Mouse (Mus musculus) liver, embryonic 15.5 days (tissue): Measurements from ENCODE around the gene Slc24a5. TPM values are rescaled to one million over a fixed set of nuclear protein-coding genes. Genes with fewer than 3 reads are reported as not detected.

Experiments used
- ATAC-seq: fragments of 200-750 bp; cut with Nextera tagmentation; 2 replicates; pipeline ENCODE4 v1.8.0; 2017; ENCODE audit warnings: moderate number of reproducible peaks, mild to moderate bottlenecking, moderate library complexity; ENCODE audit not compliant: insufficient read depth
- H3K27ac ChIP-seq: fragments of 300-500 bp; sonication (generic); replicated peaks from 2 replicates; pipeline ENCODE4 v1.5.1; 2015; ENCODE audit warnings: mild to moderate bottlenecking, inconsistent platforms
- H3K27me3 ChIP-seq: fragments of 300-500 bp; sonication (generic); 2 replicates; pipeline ENCODE4 v1.6.1; 2015; ENCODE audit warnings: mild to moderate bottlenecking, inconsistent platforms
- H3K36me3 ChIP-seq: fragments of 300-500 bp; sonication (generic); replicated peaks from 2 replicates; pipeline ENCODE4 v1.6.1; 2015; ENCODE audit warnings: moderate library complexity, mild to moderate bottlenecking, inconsistent platforms
- H3K4me1 ChIP-seq: fragments of 300-500 bp; sonication (generic); replicated peaks from 2 replicates; pipeline ENCODE4 v1.6.1; 2015; ENCODE audit warnings: inconsistent platforms
- H3K4me2 ChIP-seq: fragments of 300-500 bp; sonication (generic); 2 replicates; pipeline ENCODE4 v1.6.1; 2015; ENCODE audit warnings: moderate library complexity, mild to moderate bottlenecking, inconsistent platforms
- H3K4me3 ChIP-seq: fragments of 300-500 bp; sonication (generic); replicated peaks from 2 replicates; pipeline ENCODE4 v1.5.1; 2015; ENCODE audit warnings: mild to moderate bottlenecking, inconsistent platforms
- H3K9ac ChIP-seq: fragments of 300-500 bp; sonication (generic); 2 replicates; pipeline ENCODE4 v1.6.1; 2015; ENCODE audit warnings: moderate library complexity, mild to moderate bottlenecking, inconsistent platforms
- H3K9me3 ChIP-seq: fragments of 300-500 bp; sonication (generic); replicated peaks from 2 replicates; pipeline ENCODE4 v1.6.1; 2016; ENCODE audit warnings: inconsistent platforms
- WGBS: fragments of 180-500 bp; shearing (Covaris S2); methylation state at CpG from one replicate; pipeline ENCODE4 v1.1.7; 2015; ENCODE audit warnings: mixed read lengths; ENCODE audit not compliant: insufficient replicate concordance; 5-methylcytosine and 5-hydroxymethylcytosine counted together
- polyA plus RNA-seq: library from polyadenylated mRNA; unstranded; fragments of >200 nt; fragmentation: Nextera tagmentation; extraction: Ambion mirVana; gene quantifications from 2 replicates; pipeline ENCODE4 v1.2.1, GENCODE M21; 2015

Slc24a5 gene
- 4.6 and 5.5 TPM in 2 replicates for polyA plus RNA-seq

DNA sequence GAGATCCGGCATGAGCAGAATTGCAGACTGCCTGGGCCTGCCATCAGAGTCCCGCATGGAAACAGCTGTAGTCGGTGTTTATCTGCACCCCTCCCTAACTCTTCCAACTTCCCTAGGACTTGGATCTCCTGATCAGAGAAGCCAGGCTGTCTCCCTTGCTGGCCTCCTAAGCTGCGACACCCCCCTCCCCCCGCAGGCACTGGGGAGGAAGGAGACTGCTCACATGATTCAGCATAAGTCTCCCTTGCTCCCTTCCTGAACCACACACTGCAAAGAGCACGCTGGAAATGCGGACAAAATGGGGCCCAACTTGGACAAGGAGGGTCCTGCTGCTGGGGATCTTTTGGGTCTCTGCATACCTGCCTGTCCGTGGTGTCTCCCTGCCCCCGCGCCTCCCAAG, at the start of gene Slc24a5:
Gene Slc24a5, plus strand, starts transcription at position 231 of the 400 bp plus-strand sequence.
- ATAC-seq: no peak
- H3K27me3 ChIP-seq: no peaks in the 10 kb centered on the region
- WGBS: 22% methylated on average over 10 of the region's 10 CpGs
- no peak within 1 kb of the TSS for H3K9ac ChIP-seq
- no peak within 1 kb of the TSS for H3K4me3 ChIP-seq
- H3K36me3 ChIP-seq: no peaks in the 10 kb centered on the region
- no peak within 1 kb of the TSS for H3K4me2 ChIP-seq
- H3K27ac ChIP-seq: no peak within 1 kb of the TSS
- no peaks in the 10 kb centered on the region for H3K9me3 ChIP-seq
- no peaks in the 10 kb centered on the region for H3K4me1 ChIP-seq

DNA sequence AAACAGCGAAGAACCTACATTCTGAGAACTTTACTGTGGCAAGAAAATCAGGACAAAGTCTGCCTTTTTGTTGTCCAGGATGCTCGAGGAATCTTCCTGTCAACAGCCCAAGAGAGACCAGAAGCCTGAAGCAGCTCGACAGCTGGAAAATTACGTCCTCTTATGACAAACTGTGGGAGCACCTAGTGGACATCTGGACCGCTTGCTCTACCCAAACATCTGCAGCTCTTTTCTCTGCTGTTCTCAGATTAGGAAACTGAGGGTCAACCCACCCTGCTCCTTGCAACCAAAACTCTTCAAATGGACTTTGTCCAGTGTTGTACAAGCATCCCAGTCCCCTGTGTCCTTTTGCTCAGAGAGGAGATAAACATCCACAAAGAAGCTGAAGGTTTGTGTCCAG, 43.5 kb upstream of the Slc24a5 start:
- 49% methylated on average over 5 of the region's 5 CpGs for WGBS
- H3K4me2 ChIP-seq: no peak overlapping the region
- no peaks in the 10 kb centered on the region for H3K36me3 ChIP-seq
- H3K9me3 ChIP-seq: no peaks in the 10 kb centered on the region
- H3K4me1 ChIP-seq: no peaks in the 10 kb centered on the region
- no peaks in the 10 kb centered on the region for H3K27me3 ChIP-seq
- H3K9ac ChIP-seq: no peak overlapping the region
- no peak for ATAC-seq
- H3K27ac ChIP-seq: no peak overlapping the region
- no peak overlapping the region for H3K4me3 ChIP-seq

DNA sequence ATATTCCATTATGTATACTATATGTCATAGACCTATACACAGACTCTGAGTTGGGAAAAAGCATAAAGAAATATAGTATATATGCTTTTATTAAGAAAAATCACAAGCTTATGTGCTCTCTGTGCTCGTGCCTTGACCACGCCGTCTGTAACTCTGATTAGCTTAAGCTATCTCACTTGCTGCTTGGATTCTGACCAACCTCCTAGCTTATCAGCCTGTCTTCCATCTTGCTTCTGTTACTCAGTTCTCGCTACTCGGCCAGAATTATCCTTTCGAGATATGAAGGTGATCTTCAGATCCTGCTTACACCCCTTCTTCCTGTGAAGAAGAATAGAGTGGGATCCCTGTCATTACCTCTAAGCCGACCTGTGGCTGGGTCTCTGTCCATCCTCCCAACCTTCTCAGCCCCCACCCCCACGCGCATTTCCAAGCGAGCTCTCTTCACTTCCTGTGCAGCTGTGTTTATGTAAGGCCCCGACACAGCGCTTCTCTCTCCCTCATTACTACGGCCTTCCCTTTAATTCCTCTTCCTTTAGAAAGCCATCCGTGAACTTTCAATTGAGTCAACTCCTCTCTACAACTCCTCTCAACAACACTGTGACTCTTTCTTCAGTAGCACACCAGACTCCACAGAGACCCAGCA, 41.4 kb upstream of the Slc24a5 start:
- Histone ChIP-seq H3K27ac (no peak overlapping the region), H3K4me1 (no peaks in the 10 kb centered on the region), H3K9me3 (no peaks in the 10 kb centered on the region), H3K27me3 (no peaks in the 10 kb centered on the region), H3K4me3 (no peak overlapping the region), H3K9ac (no peak overlapping the region), H3K4me2 (no peak overlapping the region), H3K36me3 (no peaks in the 10 kb centered on the region)
- no peak for ATAC-seq
- WGBS: 25% methylated on average over 14 of the region's 14 CpGs

DNA sequence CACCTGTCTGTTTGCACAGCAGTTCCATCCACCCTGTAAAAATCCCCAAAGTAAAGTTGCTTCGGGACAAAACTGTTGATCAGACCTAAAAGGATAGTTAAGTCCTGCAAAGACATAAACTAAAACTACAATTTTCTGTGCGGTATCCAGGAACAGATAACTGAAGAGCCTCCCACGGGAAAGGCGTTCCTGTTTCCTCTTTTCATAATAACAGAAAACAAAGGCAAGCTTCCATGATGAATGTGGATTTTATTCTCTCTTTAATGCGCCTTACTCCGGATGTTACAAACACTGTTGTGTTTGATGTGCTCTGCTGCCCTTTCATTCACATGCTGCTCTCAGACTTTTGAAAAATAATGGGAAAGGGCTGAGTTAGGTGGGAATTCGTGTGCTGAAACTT, 37.3 kb upstream of the Slc24a5 start:
- H3K4me3 ChIP-seq: no peak overlapping the region
- no peaks in the 10 kb centered on the region for H3K36me3 ChIP-seq
- no peaks in the 10 kb centered on the region for H3K27me3 ChIP-seq
- no peak for ATAC-seq
- H3K4me2 ChIP-seq: no peak overlapping the region
- H3K9ac ChIP-seq: no peak overlapping the region
- no peak overlapping the region for H3K27ac ChIP-seq
- H3K9me3 ChIP-seq: no peaks in the 10 kb centered on the region
- H3K4me1 ChIP-seq: no peaks in the 10 kb centered on the region
- 65% methylated on average over 7 of the region's 7 CpGs for WGBS

DNA sequence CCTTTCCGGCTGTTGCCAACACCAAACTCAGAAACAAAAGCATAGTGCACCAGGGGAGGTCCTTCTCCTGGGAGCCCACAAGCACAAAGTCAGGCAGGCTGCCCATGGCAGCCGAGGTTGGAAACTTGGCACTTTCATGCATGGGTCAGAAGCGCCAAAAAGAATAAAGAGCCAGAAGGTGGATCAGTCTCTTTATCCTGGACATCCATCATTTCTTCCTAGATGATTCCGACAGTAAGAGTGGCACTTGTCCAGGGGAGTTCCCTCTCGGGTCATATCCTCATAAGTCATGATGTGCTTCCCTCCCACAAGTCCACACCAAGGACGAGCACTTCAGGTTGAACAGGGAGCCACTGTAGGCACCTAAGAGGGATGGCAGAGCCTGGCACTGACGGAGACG, 36.8 kb upstream of the Slc24a5 start:
- no peak overlapping the region for H3K9ac ChIP-seq
- no peak for ATAC-seq
- H3K27me3 ChIP-seq: no peaks in the 10 kb centered on the region
- no peaks in the 10 kb centered on the region for H3K9me3 ChIP-seq
- no peaks in the 10 kb centered on the region for H3K36me3 ChIP-seq
- no peaks in the 10 kb centered on the region for H3K4me1 ChIP-seq
- no peak overlapping the region for H3K4me2 ChIP-seq
- WGBS: 66% methylated on average over 8 of the region's 8 CpGs
- H3K4me3 ChIP-seq: no peak overlapping the region
- H3K27ac ChIP-seq: no peak overlapping the region

DNA sequence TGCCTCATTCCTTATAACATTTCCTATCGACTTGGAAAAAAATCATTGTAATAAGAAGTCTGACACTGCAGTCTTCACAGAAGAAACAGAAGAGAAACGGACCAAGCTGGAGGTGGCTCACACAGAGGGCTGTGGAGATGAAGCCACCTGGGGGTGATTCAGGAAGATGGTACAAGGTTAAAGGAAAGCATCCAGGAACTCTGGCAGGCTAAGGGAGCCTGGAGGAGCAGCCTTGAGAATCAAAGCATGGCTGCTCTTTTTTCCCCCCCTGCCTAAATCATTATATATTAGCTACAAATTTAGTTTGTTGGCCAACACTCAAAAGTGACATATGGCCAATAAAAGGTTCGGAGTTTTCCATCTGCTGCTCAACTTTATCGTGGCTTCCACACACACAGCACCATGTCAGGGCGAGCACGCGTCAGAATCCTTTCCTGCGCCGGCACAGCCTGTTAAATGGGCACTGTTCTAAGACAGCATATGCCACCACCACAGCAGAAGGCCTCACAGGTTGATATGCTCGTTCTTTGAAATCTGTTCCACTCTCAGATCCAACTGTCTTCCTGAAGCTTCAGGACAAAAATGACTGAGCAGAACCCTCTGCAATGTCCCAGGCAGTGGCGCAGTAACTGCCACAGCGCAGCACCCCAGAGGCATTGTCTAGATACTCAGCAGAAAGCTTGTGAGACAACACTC, 36.2 kb upstream of the Slc24a5 start:
- H3K4me1 ChIP-seq: no peaks in the 10 kb centered on the region
- H3K4me2 ChIP-seq: no peak overlapping the region
- no peak overlapping the region for H3K9ac ChIP-seq
- no peaks in the 10 kb centered on the region for H3K36me3 ChIP-seq
- no peaks in the 10 kb centered on the region for H3K9me3 ChIP-seq
- H3K4me3 ChIP-seq: no peak overlapping the region
- no peak for ATAC-seq
- 78% methylated on average over 12 of the region's 12 CpGs for WGBS
- H3K27ac ChIP-seq: no peak overlapping the region
- H3K27me3 ChIP-seq: no peaks in the 10 kb centered on the region

DNA sequence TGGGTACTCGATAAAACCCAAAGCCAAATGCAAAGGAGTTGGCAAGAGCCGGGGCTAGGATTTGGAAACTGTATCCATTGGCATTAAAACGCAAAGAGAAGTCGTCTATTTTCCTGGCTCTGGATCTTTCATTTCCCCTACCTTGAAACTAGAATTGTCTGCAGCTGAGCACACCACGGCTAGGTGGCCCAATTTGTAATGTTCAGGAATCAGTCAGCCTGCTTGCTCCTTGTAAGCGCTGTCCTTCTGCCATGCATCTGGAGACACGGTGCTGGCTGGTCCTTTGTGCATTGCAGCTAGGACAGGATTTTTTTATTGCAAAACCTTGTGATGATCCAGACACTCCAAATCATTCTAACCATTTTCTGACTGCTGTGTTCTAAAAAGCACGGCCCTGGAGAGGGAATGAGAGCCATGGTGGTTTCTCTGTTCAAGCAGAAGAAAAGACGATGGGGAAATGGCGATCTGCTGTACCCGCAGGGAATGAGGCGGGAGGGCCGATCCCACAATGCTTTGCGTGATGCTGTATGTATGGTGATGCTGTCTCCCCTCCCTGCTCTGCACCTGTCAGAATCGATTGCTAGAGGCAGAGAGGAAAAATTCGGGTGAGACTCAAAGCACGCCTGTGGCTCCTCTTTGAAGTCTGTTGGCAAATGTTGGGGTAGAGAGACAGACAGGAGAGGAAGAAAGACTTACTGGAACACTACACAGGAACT, 35.5 kb upstream of the Slc24a5 start:
- ATAC-seq: no peak
- Histone ChIP-seq H3K4me1 (no peaks in the 10 kb centered on the region), H3K4me3 (no peak overlapping the region), H3K36me3 (no peaks in the 10 kb centered on the region), H3K27ac (no peak overlapping the region), H3K27me3 (no peaks in the 10 kb centered on the region), H3K9me3 (no peaks in the 10 kb centered on the region), H3K9ac (no peak overlapping the region), H3K4me2 (no peak overlapping the region)
- 62% methylated on average over 17 of the region's 17 CpGs for WGBS

DNA sequence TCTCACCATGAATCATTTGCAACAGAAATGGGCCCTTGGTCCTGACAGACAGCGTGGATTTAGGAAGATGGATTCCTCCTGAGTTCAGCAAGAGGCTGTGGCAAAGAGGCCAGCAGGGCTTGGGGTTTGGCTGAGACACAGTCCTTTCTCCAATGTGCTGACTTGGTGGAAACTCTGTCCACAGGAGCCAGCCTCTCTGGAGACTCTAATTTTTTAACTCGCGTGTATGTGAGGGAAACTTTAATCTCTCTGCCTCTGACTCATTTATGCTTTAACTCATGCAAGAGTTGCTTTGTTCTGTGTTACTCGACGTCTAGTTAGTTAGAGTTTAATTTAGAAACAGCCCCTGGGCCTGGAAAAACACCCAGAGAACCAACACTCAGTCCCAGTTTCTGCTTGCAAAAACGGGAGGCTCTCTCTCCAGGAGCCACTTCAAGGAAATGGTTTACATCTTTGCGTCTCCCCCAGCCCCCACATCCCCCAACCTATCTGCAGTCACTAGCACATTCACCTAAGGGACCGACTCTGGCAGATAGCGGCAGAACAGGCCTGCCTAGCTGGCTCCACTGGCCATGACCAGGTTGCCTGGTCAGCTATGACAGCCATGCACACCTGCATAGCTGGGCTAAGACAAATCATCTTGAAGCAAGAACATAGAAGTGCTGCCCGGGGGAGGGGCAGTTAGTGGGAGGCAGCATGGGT, 34.7 kb upstream of the Slc24a5 start:
- H3K4me2 ChIP-seq: no peak overlapping the region
- WGBS: 51% methylated on average over 10 of the region's 10 CpGs
- no peaks in the 10 kb centered on the region for H3K27me3 ChIP-seq
- H3K36me3 ChIP-seq: no peaks in the 10 kb centered on the region
- no peak overlapping the region for H3K27ac ChIP-seq
- H3K4me3 ChIP-seq: no peak overlapping the region
- no peaks in the 10 kb centered on the region for H3K4me1 ChIP-seq
- no peak overlapping the region for H3K9ac ChIP-seq
- no peaks in the 10 kb centered on the region for H3K9me3 ChIP-seq
- ATAC-seq: no peak

DNA sequence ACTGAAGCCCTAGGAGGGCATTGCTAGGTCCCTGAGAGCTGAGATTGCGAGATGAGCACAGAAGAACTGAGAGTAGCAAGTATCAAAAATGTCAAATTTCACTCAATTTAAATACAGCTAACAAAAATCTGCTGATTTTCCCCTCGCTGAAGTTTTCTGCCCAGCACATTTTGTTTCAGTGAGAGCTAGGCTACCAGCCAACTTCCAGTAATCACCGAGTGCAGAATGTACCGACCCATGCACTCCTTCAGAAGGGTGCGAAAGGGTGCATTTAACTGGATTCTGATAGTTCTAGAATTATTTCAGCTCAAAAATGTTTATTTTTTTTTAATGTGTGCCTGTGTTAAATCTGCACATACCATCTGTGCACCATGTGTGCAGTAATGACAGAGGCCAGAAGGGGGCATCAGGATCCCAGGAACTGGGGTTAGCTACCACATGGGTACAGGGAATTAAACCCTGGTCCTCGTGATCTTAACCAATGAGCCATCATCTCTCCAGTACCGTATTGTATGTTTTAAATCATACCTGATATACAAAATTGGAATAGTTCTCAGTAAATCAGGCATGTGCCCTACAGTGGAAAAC, 12.5 kb upstream of the Slc24a5 start:
- H3K9me3 ChIP-seq: no peaks in the 10 kb centered on the region
- H3K27ac ChIP-seq: no peak overlapping the region
- H3K27me3 ChIP-seq: no peaks in the 10 kb centered on the region
- no peak overlapping the region for H3K4me3 ChIP-seq
- WGBS: 69% methylated on average over 7 of the region's 7 CpGs
- no peak overlapping the region for H3K9ac ChIP-seq
- no peaks in the 10 kb centered on the region for H3K4me1 ChIP-seq
- H3K4me2 ChIP-seq: no peak overlapping the region
- no peaks in the 10 kb centered on the region for H3K36me3 ChIP-seq
- ATAC-seq: no peak

DNA sequence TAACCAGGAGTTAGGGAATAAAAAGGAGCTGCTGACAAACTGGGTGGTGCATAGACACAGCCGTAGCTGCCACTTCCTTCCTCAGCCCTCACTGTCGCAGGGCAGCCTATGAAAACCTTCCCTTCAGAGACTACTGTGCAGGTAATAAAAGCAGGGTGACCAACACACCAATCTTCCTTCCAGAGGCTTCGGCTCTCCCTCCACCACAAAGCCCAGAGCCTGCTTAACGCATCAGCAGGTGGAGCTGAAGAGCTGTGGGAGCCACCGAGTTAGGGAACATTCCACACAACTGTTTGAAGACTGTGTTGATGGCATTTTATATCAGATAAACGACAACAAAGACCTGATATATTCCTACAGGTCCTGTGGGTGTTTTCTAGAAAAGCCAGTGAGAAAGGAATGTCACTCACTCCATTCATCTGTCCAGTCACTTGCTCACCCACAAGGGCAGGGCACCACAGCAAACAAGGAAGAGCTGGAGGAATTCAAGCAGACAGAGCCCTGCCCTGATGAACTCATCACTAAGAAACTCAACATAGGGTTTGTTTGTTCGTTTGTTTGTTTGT, 10.6 kb upstream of the Slc24a5 start:
- Histone ChIP-seq H3K9ac (no peak overlapping the region), H3K9me3 (no peaks in the 10 kb centered on the region), H3K36me3 (no peaks in the 10 kb centered on the region), H3K4me2 (no peak overlapping the region), H3K27ac (no peak overlapping the region), H3K27me3 (no peaks in the 10 kb centered on the region), H3K4me3 (no peak overlapping the region), H3K4me1 (no peaks in the 10 kb centered on the region)
- 25% methylated on average over 7 of the region's 7 CpGs for WGBS
- ATAC-seq: no peak
